ENCODE assay signal across 8 mouse cellular contexts in the genomic region with DNA sequence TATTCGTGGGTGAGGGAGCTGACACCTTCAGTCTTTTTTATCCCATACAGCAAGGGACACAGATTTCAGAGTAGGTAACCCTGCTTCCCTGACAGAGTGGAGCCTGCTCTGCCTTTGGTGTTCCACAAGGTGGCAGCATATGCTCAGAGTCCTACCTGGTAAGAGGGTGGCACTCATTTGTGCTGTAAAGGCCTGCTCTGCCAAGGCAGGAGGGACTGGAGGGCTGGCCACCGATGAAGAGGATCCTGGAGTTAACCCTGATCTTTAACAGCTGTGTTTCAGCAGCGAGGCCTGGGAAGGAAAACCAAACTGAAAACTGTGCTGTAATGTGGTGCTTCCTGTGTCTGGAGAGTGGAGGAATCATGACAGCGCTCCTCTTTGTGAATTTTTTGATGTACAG.
DNase-seq lines count a peak whose midpoint lies in the region; ATAC-seq and TF ChIP-seq lines count a peak whose summit lies in the region.

No protein-coding gene starts in this region.

- no peak for TF ChIP-seq EP300 in stomach, postnatal 0 days (optimal IDR thresholded peaks at IDR 0.05)

- H3K4me3 ChIP-seq in stomach, postnatal 0 days (ENCODE audit: low read depth, low read length) = no peak overlapping the region

- no peaks in the 10 kb centered on the region for H3K27me3 ChIP-seq in stomach, postnatal 0 days (ENCODE audit: control insufficient read depth, insufficient read depth, low read length)

- DNase-seq in right cerebral cortex, adult 18-20 months = peak; percentile 54
- DNase-seq in right cerebral cortex, postnatal 36 days (ENCODE audit: low spot score in 2 of 2) = no peak
- DNase-seq in cerebellum, adult 8-10 months = peak; percentile 12
- peak; percentile 32 for DNase-seq in gastrocnemius, postnatal 10 days
- DNase-seq in kidney, postnatal 14 days = peak; percentile 61
- DNase-seq in stomach, postnatal 0 days (ENCODE audit: low spot score) = peak; percentile 47
- DNase-seq in urinary bladder, adult 2 months (ENCODE audit: low spot score) = no peak

- peak; percentile 55 for ATAC-seq in megakaryocyte progenitor cell, adult 5-6 weeks (replicated peaks; ENCODE audit: poor library complexity)
- 0 out of 2 replicates have a peak, but pooled peaks have one; percentile 63 for ATAC-seq in stomach, postnatal 0 days (ENCODE audit: low FRiP score, low TSS enrichment)

- H3K4me1 ChIP-seq in stomach, postnatal 0 days (replicated peaks; ENCODE audit: control insufficient read depth, insufficient read depth) = no peaks in the 10 kb centered on the region

- no peak overlapping the region for H3K27ac ChIP-seq in stomach, postnatal 0 days (replicated peaks)

- no peaks in the 10 kb centered on the region for H3K9me3 ChIP-seq in stomach, postnatal 0 days (ENCODE audit: control insufficient read depth, low read length)

- no peaks in the 10 kb centered on the region for H3K36me3 ChIP-seq in stomach, postnatal 0 days (ENCODE audit: control insufficient read depth, insufficient read depth, low read length)

- 35% methylated on average over 4 of the region's 4 CpGs for WGBS in stomach, postnatal 0 days

- TF ChIP-seq CTCF in stomach, postnatal 0 days (IDR thresholded peaks at IDR 0.05; ENCODE audit: low read depth) = peak; percentile 84

- no peak overlapping the region for H3K9ac ChIP-seq in stomach, postnatal 0 days (ENCODE audit: low read length)

- H3K4me2 ChIP-seq in stomach, postnatal 0 days (replicated peaks; ENCODE audit: low read depth) = no peak overlapping the region

Comparison
In these comparisons a context has a peak if more than half of its experiments do, and no peak if none do; other contexts are left out.
1. DNase-seq: peak in right cerebral cortex, adult 18-20 months (single experiment), cerebellum, adult 8-10 months (single experiment), gastrocnemius, postnatal 10 days (single experiment), kidney, postnatal 14 days (single experiment) and stomach, postnatal 0 days (single experiment); none in right cerebral cortex, postnatal 36 days (0 of 2) and urinary bladder, adult 2 months (single experiment).